Mouse (Mus musculus): ENCODE measurements around the gene Olfm3. TPM values are rescaled to one million over a fixed set of nuclear protein-coding genes. Genes with fewer than 3 reads are reported as not detected.

The Olfm3 gene
- total and polyA plus RNA-seq, 3 experiments, result under 0.01 TPM; not detected in 2

DNA sequence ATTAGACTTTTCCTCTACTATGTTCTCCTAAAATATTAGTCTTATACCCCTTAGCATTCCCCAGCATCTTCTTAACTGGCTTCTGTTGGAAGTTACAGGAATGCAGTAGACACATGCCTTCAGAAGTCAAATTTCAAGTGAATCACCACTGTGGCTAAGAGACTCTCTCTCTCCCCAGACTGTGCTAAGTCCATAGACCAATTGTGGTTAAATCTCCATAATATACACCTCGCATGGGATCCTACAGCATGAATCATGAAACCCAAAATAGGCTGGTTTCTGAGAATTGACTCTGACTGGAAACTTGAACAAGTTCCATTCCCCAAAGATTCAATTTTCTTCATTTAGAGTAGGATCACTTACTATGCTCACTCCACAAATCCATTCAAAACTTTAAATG lies 124.2 kb downstream of the Olfm3 start:
- DNase-seq (ENCODE audit: low spot score), result no peak
- Histone ChIP-seq H3K27me3 (ENCODE audit: insufficient read depth, low read length) (no peaks in the 10 kb centered on the region), H3K36me3 (replicated peaks) (no peaks in the 10 kb centered on the region), H3K4me3 (ENCODE audit: low read depth, low read length) (no peak overlapping the region), H3K4me1 (ENCODE audit: insufficient read depth, low read depth, low read length) (no peaks in the 10 kb centered on the region), H3K9me3 (replicated peaks) (no peaks in the 10 kb centered on the region)
- no peak for ATAC-seq (ENCODE audit: extremely low read depth, insufficient number of reproducible peaks, low FRiP score, poor library complexity, severe bottlenecking)
- TF ChIP-seq GATA2 (IDR thresholded peaks at IDR 0.05; ENCODE audit: borderline replicate concordance, low read depth, low read length), result no peak
- TF ChIP-seq TAL1 (conservative IDR thresholded peaks at IDR 0.05; ENCODE audit: low read depth, low read length), result no peak
- TF ChIP-seq POLR2AphosphoS5 (IDR thresholded peaks at IDR 0.05; ENCODE audit: insufficient replicate concordance, low read depth, low read length), result no peak
- TF ChIP-seq CTCF (IDR thresholded peaks at IDR 0.05; ENCODE audit: low read depth, low read length), result no peak

DNA sequence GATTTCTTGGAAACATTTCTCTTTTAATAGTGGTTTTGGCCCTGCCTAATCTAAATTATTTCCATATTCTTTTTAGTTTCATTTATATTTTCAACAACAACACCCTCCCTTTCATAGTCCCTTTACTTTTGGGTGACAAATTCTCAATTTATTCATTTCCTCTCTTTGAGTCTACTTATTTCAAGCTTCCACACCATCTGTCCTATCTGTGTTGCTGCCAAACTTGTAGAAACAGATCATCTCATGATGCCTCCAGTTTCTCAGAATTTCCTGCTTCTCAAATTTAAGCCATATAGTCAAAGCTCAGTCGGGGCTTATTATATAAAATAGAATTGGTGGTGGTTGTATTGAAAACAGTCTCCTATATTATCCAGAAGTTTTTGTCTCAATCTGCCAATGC lies 124.7 kb downstream of the Olfm3 start:
- Histone ChIP-seq H3K27me3 (ENCODE audit: insufficient read depth, low read length) (no peaks in the 10 kb centered on the region), H3K4me3 (ENCODE audit: low read depth, low read length) (no peak overlapping the region), H3K36me3 (replicated peaks) (no peaks in the 10 kb centered on the region), H3K9me3 (replicated peaks) (no peaks in the 10 kb centered on the region), H3K4me1 (ENCODE audit: insufficient read depth, low read depth, low read length) (no peaks in the 10 kb centered on the region)
- no peak for DNase-seq (ENCODE audit: low spot score)
- ATAC-seq (ENCODE audit: extremely low read depth, insufficient number of reproducible peaks, low FRiP score, poor library complexity, severe bottlenecking), result no peak
- TF ChIP-seq GATA2 (IDR thresholded peaks at IDR 0.05; ENCODE audit: borderline replicate concordance, low read depth, low read length) (no peak), POLR2AphosphoS5 (IDR thresholded peaks at IDR 0.05; ENCODE audit: insufficient replicate concordance, low read depth, low read length) (no peak), TAL1 (conservative IDR thresholded peaks at IDR 0.05; ENCODE audit: low read depth, low read length) (no peak), GATA1 (IDR thresholded peaks at IDR 0.05; ENCODE audit: borderline replicate concordance, low read length) (no peak), CTCF (IDR thresholded peaks at IDR 0.05; ENCODE audit: low read depth, low read length) (no peak)

DNA sequence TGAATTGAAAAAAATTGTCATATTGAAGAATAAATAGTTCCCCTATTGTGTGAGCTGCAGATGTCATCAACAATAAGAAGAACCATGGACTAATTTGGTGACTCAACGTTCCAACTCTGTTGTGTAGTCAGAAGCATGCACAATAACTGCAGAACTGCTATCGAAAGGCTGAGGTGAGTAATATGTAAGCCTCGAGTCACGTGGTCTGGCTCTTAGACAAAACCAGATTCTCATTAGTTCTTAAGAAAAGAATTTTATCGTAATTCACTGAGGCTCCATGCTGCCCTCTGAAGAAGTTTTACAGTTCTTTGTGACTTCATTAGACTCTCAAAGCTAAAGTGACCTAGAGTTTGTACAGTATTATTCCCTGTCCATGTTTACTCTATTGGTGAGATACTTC lies 145.2 kb downstream of the Olfm3 start:
- DNase-seq (ENCODE audit: low spot score) (no peak), ATAC-seq (ENCODE audit: extremely low read depth, insufficient number of reproducible peaks, low FRiP score, poor library complexity, severe bottlenecking) (no peak)
- Histone ChIP-seq H3K27me3 (ENCODE audit: insufficient read depth, low read length) (no peaks in the 10 kb centered on the region), H3K4me1 (ENCODE audit: insufficient read depth, low read depth, low read length) (no peaks in the 10 kb centered on the region), H3K36me3 (replicated peaks) (no peaks in the 10 kb centered on the region), H3K4me3 (ENCODE audit: low read depth, low read length) (no peak overlapping the region), H3K9me3 (replicated peaks) (no peaks in the 10 kb centered on the region)
- no peak for TF ChIP-seq TAL1 (conservative IDR thresholded peaks at IDR 0.05; ENCODE audit: low read depth, low read length)

DNA sequence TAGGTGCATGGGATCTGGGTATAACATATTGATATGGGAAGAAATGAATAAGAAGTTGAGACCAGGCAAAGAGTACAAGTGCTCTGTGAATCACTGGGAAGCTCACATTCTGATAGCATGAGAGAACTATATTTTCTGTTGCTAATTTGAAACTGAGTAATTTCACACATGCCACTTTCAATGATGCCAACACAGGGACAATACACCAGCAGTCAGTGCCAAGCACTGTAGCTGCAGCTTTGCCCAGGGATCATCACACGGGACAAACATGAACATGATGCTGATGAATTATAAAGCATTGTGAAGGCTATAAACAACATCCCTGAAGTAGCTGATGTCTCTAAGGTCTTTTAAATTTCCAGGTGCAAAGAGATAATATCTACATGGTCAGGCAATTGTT lies 161.0 kb downstream of the Olfm3 start:
- Histone ChIP-seq H3K9me3 (replicated peaks) (peaks cover 2% of the 10 kb centered on the region; the same call in 1 of the 2 replicates), H3K27me3 (ENCODE audit: insufficient read depth, low read length) (no peaks in the 10 kb centered on the region), H3K4me3 (ENCODE audit: low read depth, low read length) (no peak overlapping the region), H3K4me1 (ENCODE audit: insufficient read depth, low read depth, low read length) (no peaks in the 10 kb centered on the region), H3K36me3 (replicated peaks) (no peaks in the 10 kb centered on the region)
- DNase-seq (ENCODE audit: low spot score) (no peak), ATAC-seq (ENCODE audit: extremely low read depth, insufficient number of reproducible peaks, low FRiP score, poor library complexity, severe bottlenecking) (no peak)
- no peak for TF ChIP-seq TAL1 (conservative IDR thresholded peaks at IDR 0.05; ENCODE audit: low read depth, low read length)
- TF ChIP-seq POLR2AphosphoS5 (IDR thresholded peaks at IDR 0.05; ENCODE audit: insufficient replicate concordance, low read depth, low read length), result no peak
- no peak for TF ChIP-seq GATA2 (IDR thresholded peaks at IDR 0.05; ENCODE audit: borderline replicate concordance, low read depth, low read length)
- TF ChIP-seq CTCF (IDR thresholded peaks at IDR 0.05; ENCODE audit: low read depth, low read length), result no peak
- TF ChIP-seq GATA1 (IDR thresholded peaks at IDR 0.05; ENCODE audit: borderline replicate concordance, low read length), result no peak

GRCm38 (mm10) chr3:115080428-115081181 lies 176.7 kb downstream of the Olfm3 start:
- Histone ChIP-seq H3K4me3 (ENCODE audit: low read depth, low read length) (no peak overlapping the region), H3K4me1 (ENCODE audit: insufficient read depth, low read depth, low read length) (no peaks in the 10 kb centered on the region)
- TF ChIP-seq GATA1 (IDR thresholded peaks at IDR 0.05; ENCODE audit: borderline replicate concordance, low read length) (no peak), GATA2 (IDR thresholded peaks at IDR 0.05; ENCODE audit: borderline replicate concordance, low read depth, low read length) (no peak), CTCF (IDR thresholded peaks at IDR 0.05; ENCODE audit: low read depth, low read length) (no peak), POLR2AphosphoS5 (IDR thresholded peaks at IDR 0.05; ENCODE audit: insufficient replicate concordance, low read depth, low read length) (no peak), TAL1 (conservative IDR thresholded peaks at IDR 0.05; ENCODE audit: low read depth, low read length) (no peak)

DNA sequence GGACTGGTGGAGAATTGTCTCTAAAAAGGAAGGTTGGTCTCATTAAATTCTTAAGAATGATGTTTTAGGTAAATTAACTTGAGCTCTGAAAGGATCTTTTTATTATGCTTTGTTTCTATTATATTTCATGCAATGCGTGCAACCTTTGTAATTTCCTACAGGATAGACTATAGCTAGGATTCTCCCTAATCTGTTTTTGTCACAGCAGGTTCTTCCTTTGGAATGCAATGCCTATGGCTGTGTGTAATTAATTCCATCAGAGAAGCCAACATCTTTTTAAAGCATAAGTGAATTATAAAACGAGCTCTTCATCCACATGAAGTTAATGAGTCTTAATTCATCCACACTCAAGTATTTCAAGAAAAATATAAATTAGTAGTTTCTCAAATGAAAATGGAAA lies 177.5 kb downstream of the Olfm3 start:
- Histone ChIP-seq H3K36me3 (replicated peaks) (no peaks in the 10 kb centered on the region), H3K4me1 (ENCODE audit: insufficient read depth, low read depth, low read length) (no peaks in the 10 kb centered on the region), H3K9me3 (replicated peaks) (peaks cover 9% of the 10 kb centered on the region), H3K27me3 (ENCODE audit: insufficient read depth, low read length) (no peaks in the 10 kb centered on the region), H3K4me3 (ENCODE audit: low read depth, low read length) (no peak overlapping the region)
- DNase-seq (ENCODE audit: low spot score) (no peak), ATAC-seq (ENCODE audit: extremely low read depth, insufficient number of reproducible peaks, low FRiP score, poor library complexity, severe bottlenecking) (no peak)
- no peak for TF ChIP-seq POLR2AphosphoS5 (IDR thresholded peaks at IDR 0.05; ENCODE audit: insufficient replicate concordance, low read depth, low read length)
- TF ChIP-seq GATA1 (IDR thresholded peaks at IDR 0.05; ENCODE audit: borderline replicate concordance, low read length), result no peak
- no peak for TF ChIP-seq GATA2 (IDR thresholded peaks at IDR 0.05; ENCODE audit: borderline replicate concordance, low read depth, low read length)
- no peak for TF ChIP-seq TAL1 (conservative IDR thresholded peaks at IDR 0.05; ENCODE audit: low read depth, low read length)
- no peak for TF ChIP-seq CTCF (IDR thresholded peaks at IDR 0.05; ENCODE audit: low read depth, low read length)

More at GRCm38 (mm10) chr3:115080428-115081181, 176.7 kb downstream of the Olfm3 start:
- ATAC-seq (ENCODE audit: extremely low read depth, insufficient number of reproducible peaks, low FRiP score, poor library complexity, severe bottlenecking), result no peak
- no peak for DNase-seq (ENCODE audit: low spot score)
- no peaks in the 10 kb centered on the region for H3K36me3 ChIP-seq (replicated peaks)
- H3K9me3 ChIP-seq (replicated peaks), result peaks cover 6% of the 10 kb centered on the region
- no peaks in the 10 kb centered on the region for H3K27me3 ChIP-seq (ENCODE audit: insufficient read depth, low read length)
